Mouse (Mus musculus): ENCODE measurements around the gene Hc. TPM values are rescaled to one million over a fixed set of nuclear protein-coding genes. Genes with fewer than 3 reads are reported as not detected.

The Hc gene
- not detected for polyA plus RNA-seq (2017; shearing (Covaris generic))

DNA sequence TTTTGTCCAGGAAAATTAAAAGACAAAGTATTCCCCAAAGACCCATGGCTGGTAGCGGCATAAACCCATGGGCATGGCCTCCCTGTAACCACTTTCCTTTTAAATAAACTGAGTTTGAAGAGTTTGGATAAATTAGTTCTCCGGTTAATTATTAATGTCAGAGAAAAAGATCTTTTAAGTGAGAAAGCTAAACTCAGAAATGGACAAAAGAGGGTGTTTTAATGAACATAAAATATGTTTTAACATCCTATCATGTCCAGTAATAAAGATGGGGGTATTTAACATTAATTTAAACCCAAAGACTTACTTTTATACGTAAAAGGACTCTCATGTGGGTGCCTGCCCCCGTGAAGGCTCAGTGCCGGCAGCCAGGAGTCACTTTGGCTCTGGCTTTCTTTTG is at the start of gene Hc:
Gene Hc, minus strand, starts transcription at position 101 of the 400 bp plus-strand sequence.

GRCm38 (mm10) chr2:35109141-35109923 is 48.1 kb upstream of the Hc start, which contains the start of gene Cntrl:
Cntrl (plus strand) TSS chr2:35109492.

GRCm38 (mm10) chr2:35101443-35101842 is 40.2 kb upstream of the Hc start, which contains the start of gene AI182371:
AI182371 (minus strand) TSS chr2:35101543.

DNA sequence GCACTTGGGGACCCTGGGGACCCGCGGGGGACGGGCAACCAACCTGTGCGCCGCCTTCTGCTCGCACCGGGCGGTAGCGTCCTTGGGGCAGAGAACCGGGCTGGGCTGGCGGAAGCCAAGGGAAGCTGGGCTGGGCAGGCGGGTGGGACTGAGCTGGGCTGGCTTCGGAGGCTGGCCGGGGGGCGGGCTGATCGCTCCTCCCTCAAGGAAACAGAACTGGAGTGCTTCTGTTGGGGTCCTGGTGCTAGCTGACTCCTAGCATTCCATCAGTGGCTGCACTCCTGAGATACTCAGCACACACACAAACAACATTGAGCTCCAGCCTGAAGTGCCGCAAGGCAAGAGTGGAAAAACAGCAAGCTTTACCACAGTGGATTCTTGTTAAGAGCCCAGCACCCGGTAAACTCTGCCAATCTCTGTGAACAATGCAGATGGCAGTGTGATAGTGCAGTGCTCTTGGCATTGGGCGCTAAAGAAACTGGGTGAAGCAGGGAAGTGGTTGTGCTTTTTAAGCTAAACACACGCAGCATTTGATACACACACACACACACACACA is 99.7 kb downstream of the Hc start, which contains the start of gene Traf1:
Gene Traf1, minus strand, starts transcription at position 292 of the 556 bp plus-strand sequence.

Other genes starting within 250 kb of the Hc start
- gene Fbxw2, start 235.1 kb downstream of the Hc start, polyA plus RNA-seq (2017; shearing (Covaris generic)): 158 TPM
- gene Gm34653, start 228.4 kb downstream of the Hc start, polyA plus RNA-seq (2017; shearing (Covaris generic)): not detected
- gene Cutal, start 187.0 kb downstream of the Hc start, polyA plus RNA-seq (2017; shearing (Covaris generic)): not detected
- gene Psmd5, start 186.5 kb downstream of the Hc start, polyA plus RNA-seq (2017; shearing (Covaris generic)): 40.6 TPM
- gene Phf19, start 147.4 kb downstream of the Hc start, polyA plus RNA-seq (2017; shearing (Covaris generic)): 3.1 TPM
- gene Traf1, start 99.7 kb downstream of the Hc start, polyA plus RNA-seq (2017; shearing (Covaris generic)): 1,568 TPM
- 4.2 TPM for gene AI182371, start 40.1 kb upstream of the Hc start, polyA plus RNA-seq (2017; shearing (Covaris generic))
- gene Cntrl, start 48.1 kb upstream of the Hc start, polyA plus RNA-seq (2017; shearing (Covaris generic)): 100 TPM
- gene Rab14, start 139.7 kb upstream of the Hc start, polyA plus RNA-seq (2017; shearing (Covaris generic)): 221 TPM
- gene Gsn, start 194.9 kb upstream of the Hc start, polyA plus RNA-seq (2017; shearing (Covaris generic)): 4.0 TPM